Mouse (Mus musculus): ENCODE measurements around the gene Azgp1. TPM values are rescaled to one million over a fixed set of nuclear protein-coding genes. Genes with fewer than 3 reads are reported as not detected.

Azgp1 gene
- polyA plus RNA-seq, 2 experiments, result 2.7 to 4.7 TPM

GRCm38 (mm10) chr5:137977291-137977690, 4.0 kb upstream of the Azgp1 start:
- ATAC-seq (ENCODE audit: insufficient read depth) (no peak), DNase-seq (ENCODE audit: low read depth in 3 of 3, low spot score in 3 of 3) (no peak)
- TF ChIP-seq EP300 (IDR thresholded peaks at IDR 0.05; ENCODE audit: low read depth) (no peak), CTCF (IDR thresholded peaks at IDR 0.05; ENCODE audit: low read depth) (no peak)
- Histone ChIP-seq H3K27me3 (ENCODE audit: control insufficient read depth, insufficient read depth, low read length) (no peaks in the 10 kb centered on the region), H3K9me3 (ENCODE audit: control insufficient read depth, low read length) (no peaks in the 10 kb centered on the region), H3K27ac (no peak overlapping the region), H3K36me3 (replicated peaks; ENCODE audit: control insufficient read depth, insufficient read depth, low read depth) (no peaks in the 10 kb centered on the region), H3K4me3 (ENCODE audit: insufficient read depth in 1 of 2, low read depth in 2 of 2, low read length in 2 of 2) (no peak overlapping the region), H3K4me1 (replicated peaks; ENCODE audit: control insufficient read depth in 2 of 2, insufficient read depth in 2 of 2, low read length in 1 of 2) (peaks cover 0 to 3% of the 10 kb centered on the region in 2 experiments; a peak in 1 of 4 replicates), H3K4me2 (ENCODE audit: low read depth) (no peak overlapping the region), H3K9ac (replicated peaks) (no peak overlapping the region)
- 28% methylated on average over 1 of the region's 1 CpGs for WGBS (ENCODE audit: insufficient replicate concordance)

- no peaks in the 10 kb centered on the region for H3K36me3 ChIP-seq (replicated peaks; ENCODE audit: control insufficient read depth, insufficient read depth, low read depth)
- TF ChIP-seq EP300 (IDR thresholded peaks at IDR 0.05; ENCODE audit: low read depth), result no peak
- no peak for TF ChIP-seq CTCF (IDR thresholded peaks at IDR 0.05; ENCODE audit: low read depth)
- no peak overlapping the region for H3K9ac ChIP-seq (replicated peaks)
- no peaks in the 10 kb centered on the region for H3K9me3 ChIP-seq (ENCODE audit: control insufficient read depth, low read length)
- H3K27ac ChIP-seq, result no peak overlapping the region
- H3K4me3 ChIP-seq (ENCODE audit: insufficient read depth in 1 of 2, low read depth in 2 of 2, low read length in 2 of 2), result no peak overlapping the region
- no peak overlapping the region for H3K4me2 ChIP-seq (ENCODE audit: low read depth)
- 63% methylated on average over 2 of the region's 2 CpGs for WGBS (ENCODE audit: insufficient replicate concordance)
- ATAC-seq (ENCODE audit: insufficient read depth) (no peak), DNase-seq (ENCODE audit: low read depth in 3 of 3, low spot score in 3 of 3) (no peak)
- H3K27me3 ChIP-seq (ENCODE audit: control insufficient read depth, insufficient read depth, low read length), result no peaks in the 10 kb centered on the region
- peaks cover 0 to 3% of the 10 kb centered on the region in 2 experiments; a peak in 1 of 4 replicates for H3K4me1 ChIP-seq (replicated peaks; ENCODE audit: control insufficient read depth in 2 of 2, insufficient read depth in 2 of 2, low read length in 1 of 2)
These were observed 2.2 kb upstream of the Azgp1 start for GRCm38 (mm10) chr5:137979081-137979480.

GRCm38 (mm10) chr5:137986351-137986750, 5.0 kb downstream of the Azgp1 start:
- no peak for DNase-seq (ENCODE audit: low read depth in 3 of 3, low spot score in 3 of 3)
- ATAC-seq (ENCODE audit: insufficient read depth), result no peak
- Histone ChIP-seq H3K4me2 (ENCODE audit: low read depth) (no peak overlapping the region), H3K36me3 (replicated peaks; ENCODE audit: control insufficient read depth, insufficient read depth, low read depth) (no peaks in the 10 kb centered on the region), H3K9me3 (ENCODE audit: control insufficient read depth, low read length) (no peaks in the 10 kb centered on the region), H3K4me1 (replicated peaks; ENCODE audit: control insufficient read depth in 2 of 2, insufficient read depth in 2 of 2, low read length in 1 of 2) (no peaks in the 10 kb centered on the region), H3K27ac (no peak overlapping the region), H3K4me3 (ENCODE audit: insufficient read depth in 1 of 2, low read depth in 2 of 2, low read length in 2 of 2) (no peak overlapping the region), H3K9ac (replicated peaks) (no peak overlapping the region), H3K27me3 (ENCODE audit: control insufficient read depth, insufficient read depth, low read length) (no peaks in the 10 kb centered on the region)
- WGBS (ENCODE audit: insufficient replicate concordance), result 36% methylated on average over 1 of the region's 1 CpGs
- no peak for TF ChIP-seq CTCF (IDR thresholded peaks at IDR 0.05; ENCODE audit: low read depth)
- no peak for TF ChIP-seq EP300 (IDR thresholded peaks at IDR 0.05; ENCODE audit: low read depth)

- ATAC-seq (ENCODE audit: insufficient read depth) (no peak), DNase-seq (ENCODE audit: low read depth in 3 of 3, low spot score in 3 of 3) (no peak)
- WGBS (ENCODE audit: insufficient replicate concordance), result 64% methylated on average over 5 of the region's 5 CpGs
These were observed 28.1 kb downstream of the Azgp1 start for GRCm38 (mm10) chr5:138009437-138009836.

GRCm38 (mm10) chr5:138012382-138012781, 31.1 kb downstream of the Azgp1 start:
- no peak overlapping the region for H3K4me3 ChIP-seq (ENCODE audit: insufficient read depth in 1 of 2, low read depth in 2 of 2, low read length in 2 of 2)
- H3K4me1 ChIP-seq (replicated peaks; ENCODE audit: control insufficient read depth in 2 of 2, insufficient read depth in 2 of 2, low read length in 1 of 2), result peaks cover 0 to 4% of the 10 kb centered on the region in 2 experiments; a peak in 1 of 4 replicates
- H3K9me3 ChIP-seq (ENCODE audit: control insufficient read depth, low read length), result no peaks in the 10 kb centered on the region
- 73% methylated on average over 5 of the region's 5 CpGs for WGBS (ENCODE audit: insufficient replicate concordance)
- no peaks in the 10 kb centered on the region for H3K36me3 ChIP-seq (replicated peaks; ENCODE audit: control insufficient read depth, insufficient read depth, low read depth)
- no peak overlapping the region for H3K9ac ChIP-seq (replicated peaks)
- H3K27me3 ChIP-seq (ENCODE audit: control insufficient read depth, insufficient read depth, low read length), result no peaks in the 10 kb centered on the region
- DNase-seq (ENCODE audit: low read depth in 3 of 3, low spot score in 3 of 3) (no peak), ATAC-seq (ENCODE audit: insufficient read depth) (no peak)
- TF ChIP-seq EP300 (IDR thresholded peaks at IDR 0.05; ENCODE audit: low read depth), result no peak
- no peak for TF ChIP-seq CTCF (IDR thresholded peaks at IDR 0.05; ENCODE audit: low read depth)
- no peak overlapping the region for H3K4me2 ChIP-seq (ENCODE audit: low read depth)
- no peak overlapping the region for H3K27ac ChIP-seq

More at GRCm38 (mm10) chr5:138009437-138009836, 28.1 kb downstream of the Azgp1 start:
- H3K4me1 ChIP-seq (replicated peaks; ENCODE audit: control insufficient read depth in 2 of 2, insufficient read depth in 2 of 2, low read length in 1 of 2), result peaks cover 0 to 4% of the 10 kb centered on the region in 2 experiments; a peak in 1 of 4 replicates
- TF ChIP-seq EP300 (IDR thresholded peaks at IDR 0.05; ENCODE audit: low read depth) (no peak), CTCF (IDR thresholded peaks at IDR 0.05; ENCODE audit: low read depth) (no peak)
- no peak overlapping the region for H3K4me3 ChIP-seq (ENCODE audit: insufficient read depth in 1 of 2, low read depth in 2 of 2, low read length in 2 of 2)
- H3K27me3 ChIP-seq (ENCODE audit: control insufficient read depth, insufficient read depth, low read length), result no peaks in the 10 kb centered on the region
- H3K9ac ChIP-seq (replicated peaks), result no peak overlapping the region
- no peaks in the 10 kb centered on the region for H3K9me3 ChIP-seq (ENCODE audit: control insufficient read depth, low read length)
- H3K4me2 ChIP-seq (ENCODE audit: low read depth), result no peak overlapping the region
- no peak overlapping the region for H3K27ac ChIP-seq
- H3K36me3 ChIP-seq (replicated peaks; ENCODE audit: control insufficient read depth, insufficient read depth, low read depth), result no peaks in the 10 kb centered on the region
